Mouse (Mus musculus): Measurements from ENCODE around the gene Mob1a. TPM values are rescaled to one million over a fixed set of nuclear protein-coding genes. Genes with fewer than 3 reads are reported as not detected.
A peak's percentile ranks its signal among the peaks of the same experiment; 100 is the strongest.

Gene Mob1a
- polyA plus RNA-seq, 1 experiment from 2014 or later: 67.6 TPM

DNA sequence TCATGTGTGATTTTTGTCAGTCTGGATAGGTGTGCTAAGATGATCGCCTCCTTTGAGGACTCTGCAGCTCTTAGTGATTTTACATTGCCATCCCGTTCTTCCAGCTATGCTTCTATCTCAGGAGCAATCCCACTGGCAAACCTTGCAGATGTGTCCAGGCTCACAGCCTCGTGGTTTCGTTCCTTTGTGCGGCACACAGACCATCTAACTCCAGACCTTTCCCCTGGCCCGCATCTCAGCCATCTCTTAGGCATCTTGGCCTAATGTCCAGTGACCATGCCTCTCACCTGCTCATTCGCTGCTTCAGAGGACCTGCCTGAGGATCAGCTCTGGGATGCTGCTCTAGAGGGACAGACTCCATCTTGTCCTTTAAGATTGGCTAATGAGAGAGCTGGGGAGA is 24.4 kb downstream of the Mob1a start:
- no peaks in the 10 kb centered on the region for H3K9me3 ChIP-seq (replicated peaks; ENCODE audit: control insufficient read depth, low read length)
- peaks cover 20% of the 10 kb centered on the region for H3K4me1 ChIP-seq (ENCODE audit: control insufficient read depth, insufficient read depth, low read length)
- H3K4me2 ChIP-seq (ENCODE audit: low read depth, low read length): peak overlapping the region; percentile 71
- ATAC-seq (ENCODE audit: insufficient read depth, low FRiP score): no peak
- WGBS: 79% methylated on average over 7 of the region's 7 CpGs
- no peaks in the 10 kb centered on the region for H3K27me3 ChIP-seq (ENCODE audit: control insufficient read depth, insufficient read depth, low read length)
- peak overlapping the region; percentile 95 for H3K9ac ChIP-seq (ENCODE audit: low read length)
- peak overlapping the region; percentile 87 for H3K4me3 ChIP-seq (replicated peaks; ENCODE audit: low read length)
- H3K27ac ChIP-seq (ENCODE audit: low read length): no peak overlapping the region
- peaks cover 5% of the 10 kb centered on the region; the same call in 1 of the 2 replicates for H3K36me3 ChIP-seq (ENCODE audit: control insufficient read depth, insufficient read depth, low read length)

DNA sequence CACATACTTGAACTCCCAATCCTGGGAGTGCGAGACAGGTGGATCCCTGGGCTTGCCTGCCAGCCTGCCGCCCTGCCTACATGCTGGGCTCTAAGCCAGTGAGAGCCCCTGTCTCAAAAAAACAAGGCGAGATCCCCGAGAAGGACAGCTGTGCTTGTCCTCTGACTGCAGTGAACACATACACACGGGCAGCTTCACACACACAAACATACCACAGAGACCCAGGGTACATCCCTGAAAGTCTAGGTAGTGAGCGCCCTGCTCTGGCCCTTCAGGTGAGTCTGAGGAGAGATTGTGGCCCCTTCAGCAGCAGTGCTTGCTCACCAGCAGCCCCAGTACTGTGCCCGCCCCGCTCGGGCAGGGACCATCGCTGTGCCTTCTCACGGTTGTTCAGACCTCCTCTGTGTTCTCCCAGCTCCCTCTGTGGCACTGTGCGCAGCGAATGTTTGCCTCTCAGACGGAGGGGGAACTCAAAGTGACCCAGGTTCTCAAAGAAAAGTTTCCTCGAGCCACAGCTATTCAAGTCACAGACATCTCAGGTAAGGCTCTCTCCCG is 25.1 kb downstream of the Mob1a start:
- ATAC-seq (ENCODE audit: insufficient read depth, low FRiP score): no peak
- Histone ChIP-seq H3K27ac (ENCODE audit: low read length) (peak overlapping the region; percentile 52), H3K4me1 (ENCODE audit: control insufficient read depth, insufficient read depth, low read length) (peaks cover 20% of the 10 kb centered on the region), H3K9me3 (replicated peaks; ENCODE audit: control insufficient read depth, low read length) (no peaks in the 10 kb centered on the region), H3K4me3 (replicated peaks; ENCODE audit: low read length) (no peak overlapping the region), H3K36me3 (ENCODE audit: control insufficient read depth, insufficient read depth, low read length) (peaks cover 5% of the 10 kb centered on the region; the same call in 1 of the 2 replicates), H3K4me2 (ENCODE audit: low read depth, low read length) (no peak overlapping the region), H3K9ac (ENCODE audit: low read length) (peak overlapping the region; percentile 95; the same call in 1 of the 2 replicates), H3K27me3 (ENCODE audit: control insufficient read depth, insufficient read depth, low read length) (no peaks in the 10 kb centered on the region)
- whole genome bisulfite sequencing: 85% methylated on average over 16 of the region's 16 CpGs

DNA sequence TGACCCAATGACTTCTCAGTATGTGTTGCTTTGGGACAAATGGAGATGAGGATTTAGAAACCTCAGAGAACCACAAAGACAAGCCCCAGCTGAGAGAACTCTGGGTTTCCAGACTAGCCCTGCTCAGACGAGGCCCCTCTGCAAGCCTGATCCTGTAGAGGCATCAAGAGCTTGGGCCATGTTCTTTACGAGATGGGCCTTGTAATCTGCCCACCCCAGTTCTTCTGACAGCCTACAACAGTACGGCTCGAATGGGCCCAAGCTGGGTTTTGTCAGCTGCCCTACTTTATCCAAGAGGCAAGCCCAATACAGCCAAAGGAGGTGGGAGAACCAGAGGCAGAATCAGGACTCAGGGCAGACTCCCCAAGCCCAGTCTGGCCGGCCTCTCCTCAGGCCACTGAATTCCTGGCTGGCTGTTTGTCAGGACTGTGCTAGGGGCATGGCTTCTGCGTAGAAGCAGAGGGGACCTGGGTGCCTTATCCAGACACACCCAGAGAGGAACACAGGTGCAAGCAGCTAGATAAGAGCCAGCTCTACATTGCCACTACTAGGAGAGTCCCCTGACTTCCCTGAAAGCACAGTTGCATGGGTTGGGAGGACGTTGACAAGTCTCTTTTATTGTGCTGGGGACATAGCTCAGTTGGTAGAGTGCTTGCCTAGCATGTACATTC is 25.8 kb downstream of the Mob1a start:
- Histone ChIP-seq H3K36me3 (ENCODE audit: control insufficient read depth, insufficient read depth, low read length) (peaks cover 5% of the 10 kb centered on the region; the same call in 1 of the 2 replicates), H3K9ac (ENCODE audit: low read length) (peak overlapping the region; percentile 95; the same call in 1 of the 2 replicates), H3K4me1 (ENCODE audit: control insufficient read depth, insufficient read depth, low read length) (peaks cover 20% of the 10 kb centered on the region), H3K4me3 (replicated peaks; ENCODE audit: low read length) (no peak overlapping the region), H3K27me3 (ENCODE audit: control insufficient read depth, insufficient read depth, low read length) (no peaks in the 10 kb centered on the region), H3K9me3 (replicated peaks; ENCODE audit: control insufficient read depth, low read length) (no peaks in the 10 kb centered on the region), H3K4me2 (ENCODE audit: low read depth, low read length) (no peak overlapping the region), H3K27ac (ENCODE audit: low read length) (peak overlapping the region; percentile 52)
- ATAC-seq (ENCODE audit: insufficient read depth, low FRiP score): peak; percentile 48; the same call in 1 of the 2 replicates
- 67% methylated on average over 7 of the region's 7 CpGs for WGBS

DNA sequence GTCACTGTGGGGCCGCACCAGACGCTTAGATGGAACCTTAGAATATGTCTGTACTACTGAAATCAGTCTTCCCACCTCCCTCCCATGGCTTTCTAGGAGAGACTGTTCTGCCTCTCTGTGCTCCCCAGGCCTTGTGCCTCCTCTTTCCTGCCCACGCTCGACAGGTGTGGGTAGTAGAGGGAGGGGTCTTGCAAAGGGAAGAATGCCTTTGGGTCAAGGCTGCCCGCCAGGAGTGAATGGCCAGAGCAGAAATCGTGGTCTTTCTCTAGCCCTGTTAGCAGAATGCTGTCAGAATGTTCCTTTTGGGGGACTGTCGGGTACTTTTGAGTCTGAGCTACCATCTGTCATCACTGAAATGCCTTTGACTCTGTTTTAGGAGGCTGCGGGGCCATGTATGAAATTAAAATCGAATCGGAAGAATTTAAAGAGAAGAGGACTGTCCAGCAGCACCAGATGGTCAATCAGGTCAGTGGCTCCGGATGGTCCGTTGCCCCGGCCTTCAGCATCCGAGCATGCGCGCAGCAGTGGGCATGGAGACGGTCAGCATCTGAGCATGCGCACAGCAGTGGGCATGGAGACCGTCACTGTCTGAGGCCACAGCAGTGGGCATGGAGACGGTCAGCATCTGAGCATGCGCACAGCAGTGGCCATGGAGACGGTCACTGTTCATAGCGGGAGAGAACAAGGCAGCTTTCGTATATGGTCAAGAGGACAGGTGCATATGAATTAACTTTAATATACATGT is 27.0 kb downstream of the Mob1a start:
- WGBS: 91% methylated on average over 24 of the region's 24 CpGs
- H3K27me3 ChIP-seq (ENCODE audit: control insufficient read depth, insufficient read depth, low read length): no peaks in the 10 kb centered on the region
- H3K9ac ChIP-seq (ENCODE audit: low read length): no peak overlapping the region
- no peak for ATAC-seq (ENCODE audit: insufficient read depth, low FRiP score)
- H3K36me3 ChIP-seq (ENCODE audit: control insufficient read depth, insufficient read depth, low read length): peaks cover 5% of the 10 kb centered on the region; the same call in 1 of the 2 replicates
- no peak overlapping the region for H3K4me3 ChIP-seq (replicated peaks; ENCODE audit: low read length)
- no peaks in the 10 kb centered on the region for H3K9me3 ChIP-seq (replicated peaks; ENCODE audit: control insufficient read depth, low read length)
- no peak overlapping the region for H3K27ac ChIP-seq (ENCODE audit: low read length)
- H3K4me2 ChIP-seq (ENCODE audit: low read depth, low read length): no peak overlapping the region
- peaks cover 20% of the 10 kb centered on the region for H3K4me1 ChIP-seq (ENCODE audit: control insufficient read depth, insufficient read depth, low read length)

DNA sequence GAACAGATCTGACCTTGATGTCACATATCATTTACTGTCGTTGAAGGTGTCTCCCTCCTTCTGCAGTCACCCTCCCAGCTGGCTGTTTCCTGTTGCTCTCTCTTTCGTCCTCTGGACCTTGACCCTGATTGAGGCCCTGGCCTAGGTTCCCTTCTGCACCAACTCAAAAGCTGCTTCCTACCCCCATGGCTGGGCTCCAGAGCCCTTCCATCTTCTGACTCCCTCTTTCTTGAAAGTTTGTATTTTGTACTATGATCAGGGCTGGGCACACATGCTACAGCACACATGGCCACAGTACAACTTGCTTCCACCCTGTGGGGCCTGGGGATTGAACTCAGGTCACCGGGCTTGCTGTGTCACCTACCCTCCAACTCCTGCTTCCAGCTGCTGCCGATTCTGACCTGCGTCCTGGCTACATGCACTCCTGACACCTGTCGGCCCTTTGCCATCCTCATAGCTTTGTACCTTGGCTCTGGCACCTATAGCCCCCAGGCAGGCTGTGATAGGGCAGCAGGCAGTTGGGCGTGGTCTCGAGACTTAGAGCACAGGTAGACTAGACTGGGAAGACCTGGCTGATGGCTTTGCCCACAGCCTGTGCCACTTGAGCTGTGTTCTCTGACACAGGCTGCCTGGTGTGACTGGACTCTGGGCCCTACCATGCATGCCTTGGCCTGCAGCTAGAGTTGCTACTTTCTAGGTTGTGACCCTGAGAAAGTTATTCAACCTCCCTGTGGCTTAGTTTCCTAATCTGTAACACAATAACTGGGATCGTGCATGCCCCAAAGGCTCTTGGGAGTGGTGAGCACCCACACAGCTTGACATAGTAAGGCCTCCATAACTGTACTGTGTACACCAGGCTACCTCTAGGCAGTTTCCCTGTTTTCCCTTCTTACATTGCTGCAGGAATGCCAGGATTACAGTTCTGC is 29.3 kb downstream of the Mob1a start:
- no peak overlapping the region for H3K4me3 ChIP-seq (replicated peaks; ENCODE audit: low read length)
- no peaks in the 10 kb centered on the region for H3K9me3 ChIP-seq (replicated peaks; ENCODE audit: control insufficient read depth, low read length)
- ATAC-seq (ENCODE audit: insufficient read depth, low FRiP score): no peak
- H3K27me3 ChIP-seq (ENCODE audit: control insufficient read depth, insufficient read depth, low read length): no peaks in the 10 kb centered on the region
- 0 out of 2 replicates have a peak overlapping the region, but pooled peaks have one; percentile 10 for H3K27ac ChIP-seq (ENCODE audit: low read length)
- H3K4me2 ChIP-seq (ENCODE audit: low read depth, low read length): no peak overlapping the region
- peaks cover 13% of the 10 kb centered on the region for H3K4me1 ChIP-seq (ENCODE audit: control insufficient read depth, insufficient read depth, low read length)
- H3K9ac ChIP-seq (ENCODE audit: low read length): no peak overlapping the region
- WGBS: 82% methylated on average over 9 of the region's 9 CpGs
- H3K36me3 ChIP-seq (ENCODE audit: control insufficient read depth, insufficient read depth, low read length): peaks cover 8% of the 10 kb centered on the region; the same call in 1 of the 2 replicates

DNA sequence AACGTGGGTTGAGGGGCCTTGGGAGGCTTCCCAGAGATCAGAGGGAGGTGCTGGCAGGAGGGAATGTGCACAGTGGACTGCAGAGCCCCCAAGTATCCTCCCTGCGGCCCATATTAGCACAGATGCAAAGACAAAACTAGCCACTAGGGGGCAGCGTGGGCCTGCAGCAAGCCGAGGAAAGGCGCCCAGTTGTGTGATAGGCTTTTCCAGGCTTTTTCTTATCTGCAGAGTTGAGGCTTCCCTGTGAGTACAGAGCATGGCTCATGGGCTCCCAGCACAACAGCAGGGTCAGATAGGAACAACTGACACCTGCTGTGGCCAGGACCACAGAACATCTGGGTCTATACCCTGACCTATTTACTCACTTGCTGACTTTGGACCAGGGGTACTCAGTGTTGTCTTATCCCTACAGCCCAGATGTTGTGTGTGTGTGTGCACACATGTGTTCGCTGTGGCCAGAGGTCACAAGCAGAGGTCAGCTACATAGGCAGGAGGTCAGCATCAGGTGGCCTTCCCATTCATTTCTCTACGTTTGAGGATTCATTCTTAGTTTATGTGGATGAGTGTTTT is 30.8 kb downstream of the Mob1a start:
- H3K4me2 ChIP-seq (ENCODE audit: low read depth, low read length): no peak overlapping the region
- H3K9ac ChIP-seq (ENCODE audit: low read length): no peak overlapping the region
- WGBS: 20% methylated on average over 7 of the region's 7 CpGs
- H3K9me3 ChIP-seq (replicated peaks; ENCODE audit: control insufficient read depth, low read length): no peaks in the 10 kb centered on the region
- peaks cover under 1% of the 10 kb centered on the region; the same call in 1 of the 2 replicates for H3K4me1 ChIP-seq (ENCODE audit: control insufficient read depth, insufficient read depth, low read length)
- no peak overlapping the region for H3K4me3 ChIP-seq (replicated peaks; ENCODE audit: low read length)
- peak; percentile 41; the same call in 1 of the 2 replicates for ATAC-seq (ENCODE audit: insufficient read depth, low FRiP score)
- no peaks in the 10 kb centered on the region for H3K27me3 ChIP-seq (ENCODE audit: control insufficient read depth, insufficient read depth, low read length)
- H3K27ac ChIP-seq (ENCODE audit: low read length): no peak overlapping the region
- peaks cover 8% of the 10 kb centered on the region; the same call in 1 of the 2 replicates for H3K36me3 ChIP-seq (ENCODE audit: control insufficient read depth, insufficient read depth, low read length)

DNA sequence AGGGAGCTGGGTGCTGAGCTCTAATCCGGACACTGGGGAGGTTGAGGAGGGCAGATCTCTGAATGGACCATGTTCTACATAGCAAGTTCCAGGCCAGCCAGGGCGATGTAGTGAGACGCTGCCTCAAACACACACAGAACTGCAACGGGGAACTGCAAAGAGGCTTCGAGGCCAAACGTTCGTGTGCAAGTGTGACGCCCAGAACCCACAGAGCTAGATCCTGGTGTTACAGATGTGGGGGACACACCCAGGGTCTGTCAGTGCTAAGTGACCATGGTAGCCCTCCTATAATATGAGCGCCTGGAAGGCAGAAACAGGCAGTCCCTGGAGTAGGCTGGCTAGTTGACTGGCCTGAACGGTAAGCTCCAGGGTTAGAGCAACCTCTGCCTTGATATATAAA is 31.6 kb downstream of the Mob1a start:
- no peak overlapping the region for H3K4me2 ChIP-seq (ENCODE audit: low read depth, low read length)
- no peaks in the 10 kb centered on the region for H3K27me3 ChIP-seq (ENCODE audit: control insufficient read depth, insufficient read depth, low read length)
- peaks cover 8% of the 10 kb centered on the region; the same call in 1 of the 2 replicates for H3K36me3 ChIP-seq (ENCODE audit: control insufficient read depth, insufficient read depth, low read length)
- H3K9me3 ChIP-seq (replicated peaks; ENCODE audit: control insufficient read depth, low read length): no peaks in the 10 kb centered on the region
- no peak overlapping the region for H3K27ac ChIP-seq (ENCODE audit: low read length)
- WGBS: 89% methylated on average over 10 of the region's 10 CpGs
- no peak for ATAC-seq (ENCODE audit: insufficient read depth, low FRiP score)
- no peak overlapping the region for H3K9ac ChIP-seq (ENCODE audit: low read length)
- no peak overlapping the region for H3K4me3 ChIP-seq (replicated peaks; ENCODE audit: low read length)
- H3K4me1 ChIP-seq (ENCODE audit: control insufficient read depth, insufficient read depth, low read length): no peaks in the 10 kb centered on the region

DNA sequence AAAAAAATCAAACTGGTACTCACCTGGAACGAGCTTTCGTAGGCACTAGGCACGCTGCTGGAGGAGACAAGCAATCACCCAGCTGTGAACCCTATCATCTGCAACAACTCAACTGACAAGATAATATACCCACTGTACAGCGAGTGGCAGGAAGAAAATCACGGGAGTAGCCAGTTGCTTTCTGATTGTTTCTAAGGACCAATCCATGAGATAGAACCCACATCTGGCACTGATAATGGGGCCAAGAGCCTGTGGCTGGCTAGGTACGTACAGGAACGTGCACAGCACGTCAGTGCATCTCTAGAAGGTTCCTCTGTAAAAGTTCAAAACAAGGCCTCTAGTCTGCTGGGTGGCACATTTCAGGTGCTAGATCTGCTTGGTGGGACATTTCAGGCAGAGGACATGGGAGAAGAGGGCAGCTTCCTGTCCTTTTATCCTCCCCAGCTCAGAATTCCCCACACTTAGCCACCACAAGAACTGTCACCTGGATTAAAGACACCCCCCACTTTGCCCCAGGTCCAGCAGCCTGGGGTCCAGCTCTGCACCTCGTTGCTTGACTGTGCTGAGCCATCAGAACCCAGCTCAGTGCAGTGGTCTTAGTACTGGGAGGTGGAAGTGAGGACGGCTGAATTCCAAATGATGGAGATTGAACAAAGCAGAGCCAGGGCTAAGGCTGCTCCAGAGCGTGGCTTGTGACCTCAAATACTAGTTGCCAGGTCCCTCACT is 35.9 kb downstream of the Mob1a start:
- Histone ChIP-seq H3K27ac (ENCODE audit: low read length) (no peak overlapping the region), H3K36me3 (ENCODE audit: control insufficient read depth, insufficient read depth, low read length) (0 out of 2 replicates have a peak, but pooled peaks cover 3% of the 10 kb centered on the region), H3K9me3 (replicated peaks; ENCODE audit: control insufficient read depth, low read length) (no peaks in the 10 kb centered on the region), H3K4me2 (ENCODE audit: low read depth, low read length) (no peak overlapping the region), H3K4me1 (ENCODE audit: control insufficient read depth, insufficient read depth, low read length) (no peaks in the 10 kb centered on the region), H3K4me3 (replicated peaks; ENCODE audit: low read length) (no peak overlapping the region), H3K9ac (ENCODE audit: low read length) (no peak overlapping the region), H3K27me3 (ENCODE audit: control insufficient read depth, insufficient read depth, low read length) (no peaks in the 10 kb centered on the region)
- WGBS: 88% methylated on average over 11 of the region's 11 CpGs
- ATAC-seq (ENCODE audit: insufficient read depth, low FRiP score): no peak
